Mouse (Mus musculus): ENCODE data around the gene Cckbr. TPM values are rescaled to one million over a fixed set of nuclear protein-coding genes. Genes with fewer than 3 reads are reported as not detected.
"Not testable (repeated sequence)": the region's sequence is repeated elsewhere in the genome, so short reads cannot be mapped to it uniquely, and the experiment has no call there.

Gene Cckbr
- total and polyA plus RNA-seq, 3 experiments = not detected

DNA sequence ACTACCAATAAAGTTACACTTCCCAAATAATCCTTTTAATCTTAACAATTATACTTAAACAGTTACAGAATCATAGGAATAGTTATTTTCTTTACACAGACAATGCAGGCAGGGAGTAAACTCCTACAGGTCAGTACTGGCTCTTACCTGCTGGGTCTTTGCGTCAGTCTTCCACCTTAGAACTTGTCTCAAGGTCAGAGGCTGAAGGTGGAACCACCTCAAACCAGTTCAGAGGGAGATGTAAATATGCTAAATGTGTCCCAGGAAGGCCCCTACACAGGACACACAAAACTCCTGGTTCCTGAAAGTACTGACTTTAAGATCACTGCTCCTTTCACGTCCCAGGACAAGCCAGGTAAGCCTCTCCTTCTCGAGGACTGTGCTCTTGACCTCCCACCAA, 19.5 kb downstream of the Cckbr start:
- Histone ChIP-seq H3K27ac (no peak overlapping the region), H3K27me3 (ENCODE audit: control insufficient read depth, insufficient read depth, low read length) (no peaks in the 10 kb centered on the region), H3K4me3 (no peak overlapping the region), H3K9ac (ENCODE audit: low read depth, low read length) (no peak overlapping the region), H3K79me2 (replicated peaks; ENCODE audit: control insufficient read depth, insufficient read depth, low read length) (no peaks in the 10 kb centered on the region), H3K4me1 (ENCODE audit: control insufficient read depth, insufficient read depth, low read length) (no peaks in the 10 kb centered on the region), H3K36me3 (ENCODE audit: control insufficient read depth, insufficient read depth, low read length) (no peaks in the 10 kb centered on the region)
- no peak for TF ChIP-seq CTCF (IDR thresholded peaks at IDR 0.05)
- TF ChIP-seq EP300 (IDR thresholded peaks at IDR 0.05; ENCODE audit: insufficient read depth, low read depth, low read length) = no peak
- TF ChIP-seq POLR2A (IDR thresholded peaks at IDR 0.05; ENCODE audit: insufficient read depth, low read depth, low read length) = no peak
- 69% methylated on average over 3 of the region's 3 CpGs for WGBS
- intact Hi-C loops (cut with DNase I) = no loop called here
- no peak for DNase-seq

DNA sequence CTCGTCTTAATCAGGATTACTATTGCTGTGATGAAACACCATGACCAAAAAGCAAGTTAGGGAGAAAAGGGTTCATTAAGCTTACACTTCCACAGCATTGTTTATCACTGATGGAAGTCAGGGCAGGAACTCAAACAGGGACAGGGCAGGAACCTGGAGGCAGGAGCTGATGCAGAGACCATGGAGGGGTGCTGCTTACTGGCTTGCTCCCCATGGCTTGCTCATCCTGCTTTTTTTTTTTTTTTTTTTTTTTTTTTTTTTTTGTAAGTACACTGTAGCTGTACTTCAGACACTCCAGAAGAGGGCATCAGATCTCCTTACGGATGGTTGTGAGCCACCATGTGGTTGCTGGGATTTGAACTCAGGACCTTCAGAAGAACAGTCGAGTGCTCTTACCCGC, 27.8 kb downstream of the Cckbr start:
- H3K36me3 ChIP-seq (ENCODE audit: control insufficient read depth, insufficient read depth, low read length); H3K4me1 ChIP-seq (ENCODE audit: control insufficient read depth, insufficient read depth, low read length); DNase-seq; H3K27me3 ChIP-seq (ENCODE audit: control insufficient read depth, insufficient read depth, low read length); H3K4me3 ChIP-seq; intact Hi-C loops (cut with DNase I); H3K9ac ChIP-seq (ENCODE audit: low read depth, low read length); H3K79me2 ChIP-seq (replicated peaks; ENCODE audit: control insufficient read depth, insufficient read depth, low read length); H3K27ac ChIP-seq: not testable (repeated sequence)
- 89% methylated on average over 4 of the region's 4 CpGs for WGBS

DNA sequence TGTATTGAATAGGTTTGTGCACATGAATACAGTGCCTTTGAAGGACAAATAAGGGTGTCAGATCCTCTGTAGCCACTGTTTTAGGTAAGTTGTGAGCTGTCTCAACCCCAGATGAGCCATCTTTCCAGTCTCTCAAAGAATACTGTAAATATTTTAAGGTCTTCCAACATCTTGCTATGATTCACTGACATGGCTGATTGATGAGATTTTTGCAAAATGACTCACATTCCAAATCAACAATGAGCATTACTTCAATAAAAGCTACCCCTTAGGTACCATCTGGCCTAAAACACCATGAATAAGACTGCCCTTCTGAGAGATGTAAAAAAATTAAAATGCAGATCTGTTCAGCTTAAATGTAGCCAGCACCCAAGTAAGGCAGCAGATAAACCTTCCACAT, 33.0 kb downstream of the Cckbr start:
- intact Hi-C loops (cut with DNase I) = no loop called here

DNA sequence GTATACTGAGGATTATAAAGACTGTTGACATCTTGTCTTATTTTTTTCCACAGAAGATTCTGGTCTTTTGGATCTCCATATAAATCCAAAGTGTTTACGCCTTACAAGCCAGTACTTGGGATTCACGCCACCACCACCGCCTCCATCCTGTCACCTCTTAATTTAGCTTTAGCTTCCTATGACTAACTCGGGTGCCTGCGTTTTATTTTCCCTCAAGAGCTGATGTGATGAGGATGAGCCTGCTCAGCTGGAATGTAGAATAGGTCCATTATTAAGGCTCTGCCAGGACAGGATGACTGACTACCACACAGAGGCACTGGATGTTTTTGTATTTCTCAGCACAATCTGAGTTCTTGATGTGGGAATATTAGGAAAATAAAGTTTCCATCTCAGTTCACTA, 40.0 kb downstream of the Cckbr start:
- H3K27ac ChIP-seq; H3K9ac ChIP-seq (ENCODE audit: low read depth, low read length); H3K79me2 ChIP-seq (replicated peaks; ENCODE audit: control insufficient read depth, insufficient read depth, low read length); H3K36me3 ChIP-seq (ENCODE audit: control insufficient read depth, insufficient read depth, low read length); H3K27me3 ChIP-seq (ENCODE audit: control insufficient read depth, insufficient read depth, low read length); H3K4me3 ChIP-seq; DNase-seq; H3K4me1 ChIP-seq (ENCODE audit: control insufficient read depth, insufficient read depth, low read length); intact Hi-C loops (cut with DNase I): not testable (repeated sequence)
- WGBS = 45% methylated on average over 5 of the region's 5 CpGs

More for the DNA sequence above, 33.0 kb downstream of the Cckbr start:
- Histone ChIP-seq H3K4me3 (no peak overlapping the region), H3K9ac (ENCODE audit: low read depth, low read length) (no peak overlapping the region), H3K27ac (no peak overlapping the region), H3K27me3 (ENCODE audit: control insufficient read depth, insufficient read depth, low read length) (no peaks in the 10 kb centered on the region), H3K36me3 (ENCODE audit: control insufficient read depth, insufficient read depth, low read length) (no peaks in the 10 kb centered on the region), H3K4me1 (ENCODE audit: control insufficient read depth, insufficient read depth, low read length) (no peaks in the 10 kb centered on the region), H3K79me2 (replicated peaks; ENCODE audit: control insufficient read depth, insufficient read depth, low read length) (no peaks in the 10 kb centered on the region)
- TF ChIP-seq CTCF (IDR thresholded peaks at IDR 0.05) (no peak), EP300 (IDR thresholded peaks at IDR 0.05; ENCODE audit: insufficient read depth, low read depth, low read length) (no peak), POLR2A (IDR thresholded peaks at IDR 0.05; ENCODE audit: insufficient read depth, low read depth, low read length) (no peak)
- DNase-seq = no peak

DNA sequence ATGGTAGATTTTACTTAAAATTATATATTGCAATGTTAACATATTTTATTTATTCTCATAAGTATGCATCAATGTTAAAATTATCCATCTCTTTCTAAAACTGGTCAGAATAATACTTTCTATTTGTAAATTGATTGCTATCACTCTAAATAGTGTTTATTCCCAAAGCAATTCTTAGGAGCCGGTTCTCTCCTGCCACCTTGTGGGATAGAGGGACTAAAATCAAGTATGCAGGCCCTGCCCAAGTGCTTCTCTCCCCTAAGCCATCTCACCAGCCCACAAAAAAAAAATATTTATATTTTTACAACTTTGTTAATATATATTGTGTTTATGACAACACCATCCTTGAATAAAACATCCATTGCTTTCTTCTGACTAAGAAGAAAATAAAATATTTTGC, 47.1 kb downstream of the Cckbr start:
- WGBS = 43% methylated on average over 1 of the region's 1 CpGs
- intact Hi-C loops (cut with DNase I) = loop anchor here (10.0 kb wide), 1 partner anchor 342 kb away; the partner anchor contains the start of gene Mrpl17
- H3K4me1 ChIP-seq (ENCODE audit: control insufficient read depth, insufficient read depth, low read length) = peaks cover 11% of the 10 kb centered on the region
- H3K79me2 ChIP-seq (replicated peaks; ENCODE audit: control insufficient read depth, insufficient read depth, low read length) = no peaks in the 10 kb centered on the region
- DNase-seq = no peak
- no peaks in the 10 kb centered on the region for H3K27me3 ChIP-seq (ENCODE audit: control insufficient read depth, insufficient read depth, low read length)
- no peak overlapping the region for H3K4me3 ChIP-seq
- H3K36me3 ChIP-seq (ENCODE audit: control insufficient read depth, insufficient read depth, low read length) = peaks cover 6% of the 10 kb centered on the region
- TF ChIP-seq EP300 (IDR thresholded peaks at IDR 0.05; ENCODE audit: insufficient read depth, low read depth, low read length) (no peak), CTCF (IDR thresholded peaks at IDR 0.05) (peak; percentile 56)
- H3K27ac ChIP-seq = no peak overlapping the region
- no peak overlapping the region for H3K9ac ChIP-seq (ENCODE audit: low read depth, low read length)

DNA sequence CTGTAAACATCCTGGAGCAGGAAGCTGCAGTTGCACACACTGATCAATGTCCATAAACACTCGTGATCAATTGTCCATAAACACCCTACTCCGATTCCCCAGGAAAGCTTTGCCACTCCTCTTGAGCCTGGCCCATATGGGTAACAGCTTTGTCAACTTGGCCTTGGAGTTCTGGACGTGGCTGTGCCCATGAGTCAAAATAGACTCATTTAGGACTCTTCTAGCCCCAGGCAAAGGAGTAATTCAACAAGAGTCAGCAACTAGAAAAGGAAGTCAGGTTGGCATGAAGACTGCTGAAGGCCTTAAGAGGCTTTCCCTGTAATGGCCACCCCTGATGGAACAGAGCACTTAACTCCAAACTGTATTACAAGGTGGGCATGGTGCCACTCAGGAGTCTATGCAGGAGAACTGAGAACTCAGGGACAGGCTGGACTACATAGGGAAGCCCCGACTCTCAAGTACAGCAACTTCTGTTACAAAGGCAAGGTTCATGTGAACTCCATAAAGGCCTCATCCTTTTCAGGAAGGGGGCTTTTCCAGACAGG, 49.3 kb downstream of the Cckbr start:
- Histone ChIP-seq H3K27ac (peak overlapping the region; percentile 68), H3K36me3 (ENCODE audit: control insufficient read depth, insufficient read depth, low read length) (peaks cover 6% of the 10 kb centered on the region), H3K4me3 (no peak overlapping the region), H3K4me1 (ENCODE audit: control insufficient read depth, insufficient read depth, low read length) (peaks cover 14% of the 10 kb centered on the region), H3K79me2 (replicated peaks; ENCODE audit: control insufficient read depth, insufficient read depth, low read length) (no peaks in the 10 kb centered on the region), H3K27me3 (ENCODE audit: control insufficient read depth, insufficient read depth, low read length) (no peaks in the 10 kb centered on the region), H3K9ac (ENCODE audit: low read depth, low read length) (no peak overlapping the region)
- TF ChIP-seq POLR2A (IDR thresholded peaks at IDR 0.05; ENCODE audit: insufficient read depth, low read depth, low read length) (no peak), EP300 (IDR thresholded peaks at IDR 0.05; ENCODE audit: insufficient read depth, low read depth, low read length) (no peak), CTCF (IDR thresholded peaks at IDR 0.05) (no peak)
- WGBS = 67% methylated on average over 4 of the region's 4 CpGs
- DNase-seq = no peak
- intact Hi-C loops (cut with DNase I) = loop anchor here (5.0 to 10.0 kb wide), 2 partner anchors 167 to 340 kb away; partner anchors contain the start of genes Arfip2, Gm45799, Mrpl17 and Timm10b

All from heart, adult 2 months (tissue).